Mouse (Mus musculus) layer of hippocampus, adult 8-10 months (tissue): ENCODE measurements around the gene Maats1. TPM values are rescaled to one million over a fixed set of nuclear protein-coding genes. Genes with fewer than 3 reads are reported as not detected.

Source experiments
- total RNA-seq, 4 experiments: library from RNA; stranded (reverse); gene quantifications; 2 replicates each; pipeline ENCODE4 v1.2.4; 2022

The Maats1 gene
- total RNA-seq, 4 experiments from 2014 or later, result 1.3 to 2.0 (median 1.6) TPM

Other genes with a start within 250 kb of the Maats1 start
- gene Nr1i2, start 47.3 kb downstream of the Maats1 start, total RNA-seq, result not detected
- 100 to 1,000 TPM in 2 of 4 experiments, 10 to 100 TPM in 2; 88.2 to 142 (median 116) TPM for gene Cox17, start 4.8 kb upstream of the Maats1 start, total RNA-seq
- 1 to 10 TPM in 2 of 4 experiments, not detected in 2; 1.1 to 4.7 TPM for gene Gm21987, start 4.9 kb upstream of the Maats1 start, total RNA-seq
- 1 to 10 TPM in 1 of 4 experiments, under 1 TPM in 3; 0.31 to 1.3 (median 0.49) TPM for gene Popdc2, start 20.1 kb upstream of the Maats1 start, total RNA-seq
- 1 to 10 TPM in 2 of 4 experiments, under 1 TPM in 2; 0.72 to 1.8 (median 1.1) TPM for gene Pla1a, start 91.0 kb upstream of the Maats1 start, total RNA-seq
- gene Adprh, start 110.6 kb upstream of the Maats1 start, total RNA-seq, result 10 to 100 TPM; 53.7 to 56.9 (median 55.4) TPM
- 1 to 10 TPM in 1 of 4 experiments, under 1 TPM in 3; 0.39 to 1.2 (median 0.49) TPM for gene Cd80, start 113.4 kb upstream of the Maats1 start, total RNA-seq
- gene Timmdc1, start 180.5 kb upstream of the Maats1 start, total RNA-seq, result 10 to 100 TPM; 24.8 to 28.1 (median 27.2) TPM
- 10 to 100 TPM; 43.7 to 55.5 (median 51.0) TPM for gene Poglut1, start 208.1 kb upstream of the Maats1 start, total RNA-seq
- gene Tmem39a, start 216.6 kb upstream of the Maats1 start, total RNA-seq, result 10 to 100 TPM; 23.5 to 31.2 (median 28.1) TPM